Mouse (Mus musculus) kidney, adult 9 months (tissue): Measurements from ENCODE around the gene Rnf157.
"Not testable (repeated sequence)": the region's sequence is repeated elsewhere in the genome, so short reads cannot be mapped to it uniquely, and the experiment has no call there.

ENCODE experiments used
- DNase-seq: peaks from one replicate; pipeline ENCODE4 v3.0.0; 2022

The Rnf157 gene

GRCm38 (mm10) chr11:116376945-116377661, 35.7 kb downstream of the Rnf157 start:
- no peak for DNase-seq

- DNase-seq, result no peak
Measured at GRCm38 (mm10) chr11:116371894-116372450, 40.9 kb downstream of the Rnf157 start.

- DNase-seq, result no peak
Measured at GRCm38 (mm10) chr11:116369633-116370032, 43.2 kb downstream of the Rnf157 start.

DNA sequence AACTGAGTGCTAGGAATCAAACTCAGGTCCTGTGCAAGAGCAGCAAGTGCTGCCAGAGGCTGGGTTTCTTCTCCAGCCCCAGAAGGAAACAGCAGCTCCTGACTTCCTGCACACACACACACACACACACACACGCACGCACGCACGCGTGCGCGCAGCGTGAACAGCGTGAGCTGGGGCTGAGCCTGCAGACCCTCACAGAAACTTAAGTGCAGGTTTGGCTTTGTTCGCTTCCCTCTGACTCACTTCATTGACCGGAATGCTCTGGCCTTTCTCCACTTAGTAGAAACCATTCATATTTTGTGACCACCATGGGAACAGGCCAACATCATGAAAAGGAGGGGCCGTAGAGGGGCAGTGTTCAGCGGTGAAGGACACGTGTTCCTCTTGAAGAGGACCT, 43.8 kb downstream of the Rnf157 start:
- DNase-seq, result no peak

DNA sequence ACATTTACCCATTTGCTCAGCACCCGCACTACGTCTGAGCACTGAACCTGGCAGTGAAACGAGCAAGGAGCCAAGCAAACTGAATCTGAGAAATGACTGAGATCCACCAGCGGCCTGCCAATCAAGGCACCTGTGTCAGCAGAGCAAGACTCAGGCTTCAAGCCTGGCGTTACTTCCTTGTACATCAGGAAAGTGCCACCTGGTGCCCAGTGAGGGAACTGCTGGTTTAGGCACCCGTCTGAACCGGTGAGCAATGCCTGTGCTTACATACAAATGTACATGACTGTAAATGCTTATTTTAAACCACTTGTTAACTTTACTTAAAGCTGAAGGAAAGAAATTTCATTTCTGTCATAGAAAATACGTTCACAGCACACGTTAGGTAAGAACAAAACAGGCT, 44.7 kb downstream of the Rnf157 start:
- DNase-seq, result peak; percentile 93

DNA sequence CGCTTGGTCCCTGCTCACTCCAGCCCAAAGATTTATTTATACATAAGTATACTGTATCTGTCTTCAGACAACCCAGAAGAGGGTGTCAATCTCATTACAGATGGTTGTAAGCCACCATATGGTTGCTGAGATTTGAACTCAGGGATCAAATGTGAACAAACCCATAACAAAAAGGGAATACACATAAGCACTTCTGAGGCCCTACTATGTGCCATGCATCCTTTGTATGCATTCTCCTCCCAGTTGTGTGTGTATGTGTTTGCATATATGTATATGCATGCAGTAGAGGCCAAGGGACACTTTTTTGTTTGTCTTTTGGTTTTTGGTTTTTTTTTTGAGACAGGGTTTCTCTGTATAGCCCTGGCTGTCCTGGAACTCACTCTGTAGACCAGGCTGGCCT, 46.2 kb downstream of the Rnf157 start:
- DNase-seq, result no peak

- DNase-seq, result no peak
Measured at GRCm38 (mm10) chr11:116366124-116366523, 46.7 kb downstream of the Rnf157 start.

DNA sequence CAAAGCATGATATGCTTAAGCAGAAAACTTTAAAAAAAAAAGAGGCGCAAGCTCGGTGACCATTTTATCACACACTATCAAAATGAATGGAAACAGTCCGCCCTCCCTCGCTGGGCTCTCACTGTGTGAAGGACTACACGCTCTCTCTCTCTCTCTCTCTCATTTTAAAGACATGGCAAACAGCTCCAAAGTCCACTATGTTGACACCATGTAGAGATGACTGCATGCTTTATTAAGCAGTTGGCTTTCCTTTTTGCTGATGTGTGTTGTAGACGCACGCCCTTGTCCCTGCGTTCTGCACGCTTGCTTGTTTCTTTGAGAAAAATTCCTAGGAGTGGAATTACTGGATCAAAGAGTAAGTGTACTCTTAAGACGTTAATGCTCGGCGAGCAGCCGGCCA, 47.4 kb downstream of the Rnf157 start:
- DNase-seq, result no peak

GRCm38 (mm10) chr11:116362015-116362414, 50.8 kb downstream of the Rnf157 start:
- DNase-seq, result no peak

- DNase-seq, result not testable (repeated sequence)
Measured at GRCm38 (mm10) chr11:116360915-116361314, 51.9 kb downstream of the Rnf157 start.

DNA sequence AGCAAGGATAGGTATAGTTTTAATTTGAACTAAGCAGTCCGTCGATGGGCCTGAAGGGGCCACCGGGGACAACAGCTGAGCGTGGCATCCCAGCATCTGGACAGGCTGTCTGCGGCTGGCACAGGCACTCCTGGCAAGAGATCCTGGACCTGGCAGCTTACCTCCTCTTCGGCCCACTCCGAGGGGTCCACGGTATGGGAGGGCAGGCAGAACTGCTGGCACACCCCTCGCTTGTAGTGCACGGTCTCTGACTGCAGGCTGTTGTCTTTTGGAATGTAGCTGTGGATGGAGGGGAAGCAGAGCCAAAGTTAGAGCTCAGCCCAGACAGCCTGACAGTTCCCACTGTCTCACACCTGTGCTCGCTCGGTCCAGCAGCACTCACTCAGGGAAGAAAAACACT, 53.2 kb downstream of the Rnf157 start:
- DNase-seq, result no peak

GRCm38 (mm10) chr11:116358926-116359637, 53.8 kb downstream of the Rnf157 start:
- no peak for DNase-seq

- no peak for DNase-seq
Measured at GRCm38 (mm10) chr11:116354521-116354920, 58.3 kb downstream of the Rnf157 start.

GRCm38 (mm10) chr11:116353535-116353934, 59.3 kb downstream of the Rnf157 start:
- DNase-seq, result no peak

DNA sequence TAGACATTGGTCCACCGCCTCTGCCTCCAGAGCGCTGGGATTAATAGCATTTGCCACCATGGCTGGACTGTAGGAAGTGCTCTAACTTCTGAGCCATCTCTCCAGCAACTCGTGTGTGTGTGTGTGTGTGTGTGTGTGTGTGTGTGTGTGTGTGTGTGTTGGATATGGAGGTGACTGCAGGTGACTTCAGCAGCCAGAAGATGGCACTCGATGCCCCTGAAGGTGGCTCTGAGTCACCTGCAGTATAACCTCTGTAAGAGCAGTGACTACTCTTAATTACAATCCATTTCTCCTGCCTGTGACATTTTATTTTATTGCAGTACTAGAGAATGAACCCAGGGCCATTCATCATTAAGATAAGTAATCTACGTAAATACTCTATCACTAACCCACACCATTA, 61.5 kb downstream of the Rnf157 start:
- no peak for DNase-seq

GRCm38 (mm10) chr11:116347955-116348354, 64.9 kb downstream of the Rnf157 start:
- no peak for DNase-seq

- DNase-seq, result no peak
Measured at GRCm38 (mm10) chr11:116347012-116347411, 65.8 kb downstream of the Rnf157 start.

- DNase-seq, result peak; percentile 39
Measured at GRCm38 (mm10) chr11:116342069-116342791, 70.6 kb downstream of the Rnf157 start.

GRCm38 (mm10) chr11:116337531-116337930, 75.3 kb downstream of the Rnf157 start:
- DNase-seq, result no peak

- no peak for DNase-seq
Measured at GRCm38 (mm10) chr11:116337000-116337399, 75.8 kb downstream of the Rnf157 start.

DNA sequence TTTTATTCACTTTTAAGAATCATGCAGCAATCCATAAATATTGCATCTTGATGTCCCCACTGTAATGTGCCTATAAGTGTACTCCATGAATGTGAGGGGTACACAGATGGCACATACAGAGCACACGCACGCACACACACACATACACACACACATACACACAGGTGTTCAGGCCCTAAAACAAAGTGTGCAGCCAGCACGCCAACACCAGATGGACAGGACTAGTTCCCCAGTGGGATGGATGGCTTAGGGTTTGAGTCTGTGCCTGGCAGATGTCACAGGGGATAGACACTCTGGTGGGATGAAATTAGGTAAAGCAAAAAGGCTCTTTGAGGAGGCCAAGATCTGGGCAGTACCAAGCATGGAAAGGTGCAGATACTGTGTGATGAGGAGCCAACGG, 76.4 kb downstream of the Rnf157 start:
- no peak for DNase-seq

GRCm38 (mm10) chr11:116335244-116336036, 77.4 kb downstream of the Rnf157 start, which contains the start of gene Foxj1:
Foxj1 (minus strand) TSS chr11:116335399.
- peak; percentile 97 for DNase-seq

DNA sequence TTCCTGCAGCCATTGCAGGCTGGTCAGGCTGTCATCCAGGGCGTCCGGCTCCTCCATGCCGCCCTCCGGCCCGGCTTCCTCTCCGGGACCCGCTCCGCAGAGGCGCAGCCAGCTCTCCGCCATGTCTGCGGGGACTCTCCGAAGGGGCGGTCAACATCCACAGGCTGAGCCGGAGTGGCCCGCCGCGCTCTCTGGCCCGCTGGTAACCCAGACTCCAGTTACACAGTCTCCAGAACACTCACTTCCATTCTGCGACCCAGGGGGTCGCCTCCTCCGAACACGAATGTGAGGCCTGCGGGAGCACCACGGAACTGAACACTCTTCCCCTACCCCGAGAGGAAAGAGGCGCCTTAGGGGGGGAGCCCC, 78.4 kb downstream of the Rnf157 start:
- no peak for DNase-seq
